Mouse (Mus musculus): ENCODE results near the gene Hbq1a.

- TF ChIP-seq POLR2A (IDR thresholded peaks at IDR 0.05; ENCODE audit: borderline replicate concordance, control insufficient read depth, low read depth, low read length) (no peak), CTCF (IDR thresholded peaks at IDR 0.05; ENCODE audit: control insufficient read depth, insufficient read depth, low read length) (no peak)
Observed at GRCm38 (mm10) chr11:32302824-32303419, 3.1 kb downstream of the Hbq1a start.

Measured in bone marrow, adult 2 months (tissue).